Mouse (Mus musculus): ENCODE measurements at regions not wholly inside any gene's neighbourhood (a gene's known extent, or its start where the extent isn't known, plus 50 kb on each side); places are given as distances from the start of the nearest gene placed in this dataset.

- H3K27ac ChIP-seq (ENCODE audit: low read length): no peak overlapping the region
- H3K4me2 ChIP-seq (ENCODE audit: low read depth, low read length): no peak overlapping the region
- H3K9ac ChIP-seq (ENCODE audit: low read depth, low read length): no peak overlapping the region
- no peak for ATAC-seq
- H3K9me3 ChIP-seq (ENCODE audit: control insufficient read depth, low read length): no peaks in the 10 kb centered on the region
- no peaks in the 10 kb centered on the region for H3K36me3 ChIP-seq (ENCODE audit: control insufficient read depth, insufficient read depth, low read length)
- H3K27me3 ChIP-seq (replicated peaks; ENCODE audit: control insufficient read depth, insufficient read depth, low read length): no peaks in the 10 kb centered on the region
- H3K4me3 ChIP-seq (ENCODE audit: low read length): no peak overlapping the region
- H3K4me1 ChIP-seq (ENCODE audit: control insufficient read depth, insufficient read depth, low read length): peaks cover 27% of the 10 kb centered on the region
- WGBS: 53% methylated on average over 3 of the region's 3 CpGs
Measured at GRCm38 (mm10) chr8:11060604-11061003, 52.3 kb upstream of the Irs2 start.

GRCm38 (mm10) chr8:11058392-11058791 lies 50.1 kb upstream of the Irs2 start:
- Histone ChIP-seq H3K4me1 (ENCODE audit: control insufficient read depth, insufficient read depth, low read length) (peaks cover 37% of the 10 kb centered on the region), H3K4me2 (ENCODE audit: low read depth, low read length) (no peak overlapping the region), H3K4me3 (ENCODE audit: low read length) (no peak overlapping the region), H3K9me3 (ENCODE audit: control insufficient read depth, low read length) (no peaks in the 10 kb centered on the region), H3K27me3 (replicated peaks; ENCODE audit: control insufficient read depth, insufficient read depth, low read length) (no peaks in the 10 kb centered on the region), H3K36me3 (ENCODE audit: control insufficient read depth, insufficient read depth, low read length) (no peaks in the 10 kb centered on the region), H3K27ac (ENCODE audit: low read length) (no peak overlapping the region), H3K9ac (ENCODE audit: low read depth, low read length) (no peak overlapping the region)
- no peak for ATAC-seq
- WGBS: 92% methylated on average over 3 of the region's 3 CpGs

All from intestine, embryonic 16.5 days (tissue).